Mouse (Mus musculus) lung, adult 2 months (tissue): ENCODE measurements at regions not wholly inside any gene's neighbourhood (a gene's known extent, or its start where the extent isn't known, plus 50 kb on each side); places are given as distances from the start of the nearest gene placed in this dataset.

Experiments used
- CTCF ChIP-seq: fragments of 200-500 bp; IDR thresholded peaks from 2 replicates; pipeline ENCODE4 v1.5.1; 2011; ENCODE audit warnings: mild to moderate bottlenecking, low read length, control low read depth; ENCODE audit not compliant: insufficient read depth
- POLR2A ChIP-seq: fragments of 200-500 bp; IDR thresholded peaks from 2 replicates; pipeline ENCODE4 v1.6.1; 2011; ENCODE audit warnings: low read depth, mild to moderate bottlenecking, control low read depth, low read length, borderline replicate concordance; ENCODE audit errors: extremely low read depth

- no peak for TF ChIP-seq CTCF
- no peak for TF ChIP-seq POLR2A
Measured at GRCm38 (mm10) chr12:93188940-93189339, 1340.0 kb upstream of the Sel1l start.
